Mouse (Mus musculus) liver, embryonic 15.5 days (tissue): ENCODE measurements around the gene Col23a1. TPM values are rescaled to one million over a fixed set of nuclear protein-coding genes. Genes with fewer than 3 reads are reported as not detected.

ENCODE experiments used
- ATAC-seq: fragments of 200-750 bp; cut with Nextera tagmentation; 2 replicates; pipeline ENCODE4 v1.8.0; 2017; ENCODE audit warnings: moderate number of reproducible peaks, mild to moderate bottlenecking, moderate library complexity; ENCODE audit not compliant: insufficient read depth
- H3K27ac ChIP-seq: fragments of 300-500 bp; sonication (generic); replicated peaks from 2 replicates; pipeline ENCODE4 v1.5.1; 2015; ENCODE audit warnings: mild to moderate bottlenecking, inconsistent platforms
- H3K27me3 ChIP-seq: fragments of 300-500 bp; sonication (generic); 2 replicates; pipeline ENCODE4 v1.6.1; 2015; ENCODE audit warnings: mild to moderate bottlenecking, inconsistent platforms
- H3K36me3 ChIP-seq: fragments of 300-500 bp; sonication (generic); replicated peaks from 2 replicates; pipeline ENCODE4 v1.6.1; 2015; ENCODE audit warnings: moderate library complexity, mild to moderate bottlenecking, inconsistent platforms
- H3K4me1 ChIP-seq: fragments of 300-500 bp; sonication (generic); replicated peaks from 2 replicates; pipeline ENCODE4 v1.6.1; 2015; ENCODE audit warnings: inconsistent platforms
- H3K4me2 ChIP-seq: fragments of 300-500 bp; sonication (generic); 2 replicates; pipeline ENCODE4 v1.6.1; 2015; ENCODE audit warnings: moderate library complexity, mild to moderate bottlenecking, inconsistent platforms
- H3K4me3 ChIP-seq: fragments of 300-500 bp; sonication (generic); replicated peaks from 2 replicates; pipeline ENCODE4 v1.5.1; 2015; ENCODE audit warnings: mild to moderate bottlenecking, inconsistent platforms
- H3K9ac ChIP-seq: fragments of 300-500 bp; sonication (generic); 2 replicates; pipeline ENCODE4 v1.6.1; 2015; ENCODE audit warnings: moderate library complexity, mild to moderate bottlenecking, inconsistent platforms
- H3K9me3 ChIP-seq: fragments of 300-500 bp; sonication (generic); replicated peaks from 2 replicates; pipeline ENCODE4 v1.6.1; 2016; ENCODE audit warnings: inconsistent platforms
- WGBS: fragments of 180-500 bp; shearing (Covaris S2); methylation state at CpG from one replicate; pipeline ENCODE4 v1.1.7; 2015; ENCODE audit warnings: mixed read lengths; ENCODE audit not compliant: insufficient replicate concordance; 5-methylcytosine and 5-hydroxymethylcytosine counted together
- polyA plus RNA-seq: library from polyadenylated mRNA; unstranded; fragments of >200 nt; fragmentation: Nextera tagmentation; extraction: Ambion mirVana; gene quantifications from 2 replicates; pipeline ENCODE4 v1.2.1, GENCODE M21; 2015

Col23a1 gene
- polyA plus RNA-seq, 1 experiment from 2014 or later: 0.17 TPM

DNA sequence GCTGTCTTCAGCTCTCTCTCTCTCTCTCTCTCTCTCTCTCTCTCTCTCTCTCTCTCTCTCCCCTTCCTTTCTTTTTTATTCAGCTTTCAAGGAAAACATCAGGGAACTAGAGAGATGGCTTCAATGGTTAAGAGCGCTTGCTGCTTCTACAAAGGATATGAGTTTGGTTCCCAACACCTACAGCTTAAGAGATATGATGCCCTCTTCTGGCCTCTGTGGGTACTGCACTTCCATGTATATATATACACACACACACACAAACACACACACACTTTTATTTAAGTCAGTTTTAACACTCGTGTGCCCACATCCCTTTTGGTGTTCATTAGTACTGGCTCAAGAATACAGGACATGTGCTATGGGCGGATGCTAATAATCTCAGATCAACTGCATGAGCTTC is 228.4 kb downstream of the Col23a1 start:
- no peak for ATAC-seq
- Histone ChIP-seq H3K4me2 (no peak overlapping the region), H3K4me1 (no peaks in the 10 kb centered on the region), H3K36me3 (no peaks in the 10 kb centered on the region), H3K9ac (no peak overlapping the region), H3K4me3 (no peak overlapping the region), H3K27me3 (no peaks in the 10 kb centered on the region), H3K9me3 (no peaks in the 10 kb centered on the region), H3K27ac (no peak overlapping the region)
- 77% methylated on average over 3 of the region's 3 CpGs for WGBS

DNA sequence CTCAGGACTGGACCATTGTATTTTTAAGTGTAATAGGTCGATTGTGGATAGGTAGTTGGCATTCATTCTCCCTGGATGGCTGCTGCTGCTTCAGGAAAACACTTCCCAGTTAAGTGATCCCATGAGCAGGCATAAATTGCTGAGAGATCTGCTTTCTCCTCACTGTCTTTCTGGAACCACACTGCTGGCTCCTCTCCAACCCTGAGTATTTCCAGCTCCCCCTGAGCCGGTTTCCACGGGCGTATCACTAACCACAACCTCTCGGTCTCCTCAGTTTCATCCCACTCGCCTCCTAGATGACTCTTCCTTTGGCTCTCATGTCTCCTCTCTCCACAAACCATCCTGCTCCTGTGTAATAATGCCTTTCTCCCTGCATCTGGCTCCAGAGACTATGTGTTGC is 228.9 kb downstream of the Col23a1 start:
- no peaks in the 10 kb centered on the region for H3K27me3 ChIP-seq
- H3K4me1 ChIP-seq: no peaks in the 10 kb centered on the region; the same call in 1 of the 2 replicates
- ATAC-seq: no peak
- no peak overlapping the region for H3K4me2 ChIP-seq
- H3K36me3 ChIP-seq: no peaks in the 10 kb centered on the region
- no peaks in the 10 kb centered on the region for H3K9me3 ChIP-seq
- 69% methylated on average over 6 of the region's 6 CpGs for WGBS
- no peak overlapping the region for H3K4me3 ChIP-seq
- no peak overlapping the region for H3K9ac ChIP-seq
- no peak overlapping the region for H3K27ac ChIP-seq

GRCm38 (mm10) chr11:51521440-51521839 is 231.7 kb downstream of the Col23a1 start:
- no peaks in the 10 kb centered on the region for H3K27me3 ChIP-seq
- H3K27ac ChIP-seq: no peak overlapping the region
- ATAC-seq: no peak
- no peaks in the 10 kb centered on the region for H3K9me3 ChIP-seq
- 40% methylated on average over 3 of the region's 3 CpGs for WGBS
- no peak overlapping the region for H3K9ac ChIP-seq
- no peak overlapping the region for H3K4me2 ChIP-seq
- no peaks in the 10 kb centered on the region; the same call in 1 of the 2 replicates for H3K4me1 ChIP-seq
- no peak overlapping the region for H3K4me3 ChIP-seq
- no peaks in the 10 kb centered on the region for H3K36me3 ChIP-seq

DNA sequence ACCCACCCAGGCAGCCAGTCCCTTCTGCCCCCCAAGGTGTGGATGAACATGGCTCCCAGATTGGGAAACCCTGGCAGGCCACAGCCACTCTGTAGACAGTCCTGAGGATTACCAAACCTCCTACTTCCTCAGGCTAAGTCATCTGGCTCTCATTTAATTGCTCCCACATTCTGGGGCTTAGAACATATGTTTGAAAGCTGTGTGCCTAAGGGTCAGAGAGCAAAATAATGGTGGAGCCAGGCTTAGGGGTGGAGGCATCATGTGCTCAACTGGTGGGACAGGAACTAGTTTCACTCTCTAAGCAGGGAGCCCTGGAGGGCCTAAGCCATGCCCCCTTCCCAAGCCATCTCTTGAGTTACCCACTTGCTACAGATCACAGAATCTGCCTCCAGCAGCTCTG is 233.5 kb downstream of the Col23a1 start:
- no peak overlapping the region for H3K4me3 ChIP-seq
- H3K27me3 ChIP-seq: no peaks in the 10 kb centered on the region
- no peak for ATAC-seq
- H3K9ac ChIP-seq: no peak overlapping the region
- H3K27ac ChIP-seq: no peak overlapping the region
- H3K4me1 ChIP-seq: no peaks in the 10 kb centered on the region; the same call in 1 of the 2 replicates
- no peak overlapping the region for H3K4me2 ChIP-seq
- no peaks in the 10 kb centered on the region for H3K9me3 ChIP-seq
- H3K36me3 ChIP-seq: no peaks in the 10 kb centered on the region

- Histone ChIP-seq H3K4me2 (no peak overlapping the region), H3K27me3 (no peaks in the 10 kb centered on the region), H3K4me1 (no peaks in the 10 kb centered on the region; the same call in 1 of the 2 replicates), H3K27ac (no peak overlapping the region), H3K9ac (no peak overlapping the region), H3K36me3 (no peaks in the 10 kb centered on the region), H3K4me3 (no peak overlapping the region), H3K9me3 (no peaks in the 10 kb centered on the region)
- WGBS: 55% methylated on average over 9 of the region's 9 CpGs
- ATAC-seq: no peak
Observed at GRCm38 (mm10) chr11:51523625-51524024, 233.9 kb downstream of the Col23a1 start.

- H3K27ac ChIP-seq: no peak overlapping the region
Observed at GRCm38 (mm10) chr11:51526631-51527161, 237.0 kb downstream of the Col23a1 start.

GRCm38 (mm10) chr11:51533128-51533533 is 243.4 kb downstream of the Col23a1 start:
- no peak for ATAC-seq
- H3K4me3 ChIP-seq: no peak overlapping the region
- no peak overlapping the region for H3K27ac ChIP-seq
- H3K9me3 ChIP-seq: no peaks in the 10 kb centered on the region
- no peaks in the 10 kb centered on the region; the same call in 1 of the 2 replicates for H3K27me3 ChIP-seq
- H3K4me1 ChIP-seq: no peaks in the 10 kb centered on the region
- H3K4me2 ChIP-seq: no peak overlapping the region
- no peaks in the 10 kb centered on the region for H3K36me3 ChIP-seq
- no peak overlapping the region for H3K9ac ChIP-seq
- WGBS: 75% methylated on average over 11 of the region's 11 CpGs

More at GRCm38 (mm10) chr11:51526631-51527161, 237.0 kb downstream of the Col23a1 start:
- Histone ChIP-seq H3K4me2 (no peak overlapping the region), H3K9ac (no peak overlapping the region), H3K36me3 (no peaks in the 10 kb centered on the region), H3K4me3 (no peak overlapping the region), H3K9me3 (no peaks in the 10 kb centered on the region), H3K4me1 (no peaks in the 10 kb centered on the region; the same call in 1 of the 2 replicates), H3K27me3 (no peaks in the 10 kb centered on the region)
- ATAC-seq: no peak
- 38% methylated on average over 14 of the region's 14 CpGs for WGBS

DNA sequence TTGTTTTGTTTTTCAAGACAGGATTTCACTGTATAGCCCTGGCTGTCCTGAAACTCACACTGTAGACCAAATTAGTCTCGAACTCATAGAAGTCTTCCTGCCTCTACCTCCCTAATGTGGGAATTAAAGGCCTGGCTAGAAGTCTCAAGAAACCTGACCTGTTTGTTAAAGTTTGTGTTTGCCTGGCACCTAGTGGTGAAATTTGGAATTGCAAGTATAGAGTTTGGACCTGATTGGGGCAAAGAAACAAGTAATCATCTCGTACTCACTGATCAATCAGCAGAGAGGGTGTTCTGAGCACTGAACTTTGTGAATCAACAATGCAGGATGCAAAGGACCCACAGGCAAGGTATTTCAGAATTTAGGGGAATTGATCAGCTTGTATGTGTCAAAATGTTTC is 244.6 kb downstream of the Col23a1 start:
- Histone ChIP-seq H3K4me3 (no peak overlapping the region), H3K27me3 (no peaks in the 10 kb centered on the region; the same call in 1 of the 2 replicates), H3K4me1 (no peaks in the 10 kb centered on the region), H3K4me2 (no peak overlapping the region), H3K36me3 (no peaks in the 10 kb centered on the region), H3K9me3 (no peaks in the 10 kb centered on the region), H3K27ac (no peak overlapping the region), H3K9ac (no peak overlapping the region)
- ATAC-seq: no peak
- 11% methylated on average over 2 of the region's 2 CpGs for WGBS

GRCm38 (mm10) chr11:51538388-51538787 is 248.7 kb downstream of the Col23a1 start:
- no peak overlapping the region for H3K4me2 ChIP-seq
- H3K36me3 ChIP-seq: no peaks in the 10 kb centered on the region
- no peaks in the 10 kb centered on the region for H3K9me3 ChIP-seq
- H3K27me3 ChIP-seq: no peaks in the 10 kb centered on the region; the same call in 1 of the 2 replicates
- peaks cover under 1% of the 10 kb centered on the region; the same call in 1 of the 2 replicates for H3K4me1 ChIP-seq
- no peak overlapping the region for H3K27ac ChIP-seq
- 66% methylated on average over 7 of the region's 7 CpGs for WGBS
- no peak overlapping the region for H3K4me3 ChIP-seq
- no peak for ATAC-seq
- H3K9ac ChIP-seq: no peak overlapping the region

GRCm38 (mm10) chr11:51538919-51539758 is 249.4 kb downstream of the Col23a1 start:
- Histone ChIP-seq H3K27me3 (no peaks in the 10 kb centered on the region; the same call in 1 of the 2 replicates), H3K27ac (no peak overlapping the region), H3K4me1 (peaks cover 8% of the 10 kb centered on the region), H3K4me3 (no peak overlapping the region), H3K9me3 (no peaks in the 10 kb centered on the region), H3K4me2 (no peak overlapping the region), H3K36me3 (no peaks in the 10 kb centered on the region), H3K9ac (no peak overlapping the region)
- peak; percentile 32; the same call in 1 of the 2 replicates for ATAC-seq
- 44% methylated on average over 13 of the region's 13 CpGs for WGBS

DNA sequence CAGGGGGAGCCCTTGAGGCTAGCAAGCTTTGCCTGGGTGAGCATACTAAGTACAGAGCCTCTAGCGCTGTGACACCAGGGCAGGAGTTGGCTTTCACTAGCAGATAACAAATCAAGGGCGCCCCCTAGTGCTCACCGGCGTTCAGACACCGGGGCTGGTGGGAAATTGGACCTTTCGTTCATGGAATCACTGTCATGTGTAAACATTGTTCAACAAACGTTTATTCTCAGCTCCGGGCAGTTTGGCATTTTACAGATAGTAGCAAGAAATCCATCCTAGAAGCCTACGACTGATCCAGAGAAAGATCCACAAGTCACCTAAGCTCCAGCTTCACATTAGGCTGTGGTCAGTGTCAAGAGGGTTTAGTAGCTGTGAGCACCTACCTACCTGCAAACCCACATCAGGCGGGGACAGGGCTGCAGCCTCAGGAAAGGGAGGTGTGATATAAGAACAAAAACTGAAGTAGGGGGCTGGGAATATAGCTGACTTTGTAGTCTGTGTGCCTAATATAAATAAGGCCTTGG is 250.1 kb downstream of the Col23a1 start:
- Histone ChIP-seq H3K4me1 (peaks cover 13% of the 10 kb centered on the region), H3K27me3 (no peaks in the 10 kb centered on the region; the same call in 1 of the 2 replicates), H3K4me3 (no peak overlapping the region), H3K9ac (no peak overlapping the region), H3K27ac (no peak overlapping the region), H3K4me2 (no peak overlapping the region), H3K9me3 (no peaks in the 10 kb centered on the region), H3K36me3 (no peaks in the 10 kb centered on the region)
- 7% methylated on average over 10 of the region's 10 CpGs for WGBS
- ATAC-seq: peak; percentile 76
